Mouse (Mus musculus) erythroblast, adult 5-6 weeks (primary cell): ENCODE results near the gene Zfp142. TPM values are rescaled to one million over a fixed set of nuclear protein-coding genes. Genes with fewer than 3 reads are reported as not detected.

Source experiments
- ATAC-seq: replicated peaks from 2 replicates; pipeline ENCODE4 v1.8.0; 2016; ENCODE audit warnings: moderate number of reproducible peaks, mild to moderate bottlenecking, moderate TSS enrichment, inconsistent platforms; ENCODE audit not compliant: poor library complexity, low FRiP score, severe bottlenecking
- total RNA-seq, 2 experiments: library from RNA; stranded (forward) in 1 of 2; stranded (reverse) in 1 of 2; fragments of 150-400 nt in 1 of 2; fragments of 200-764, 138-1000 nt in 1 of 2; gene quantifications; 2 replicates each; pipeline versions ENCODE4 v1.2.3 to v1.2.4; 2015 to 2017; ENCODE audit warnings: low replicate concordance in 2 of 2

The Zfp142 gene
- total RNA-seq, 2 experiments from 2014 or later, result 2.8 to 4.6 TPM

GRCm38 (mm10) chr1:74524746-74525145 lies 63.3 kb downstream of the Zfp142 start:
- no peak for ATAC-seq

- ATAC-seq, result no peak
These were observed 68.2 kb downstream of the Zfp142 start for GRCm38 (mm10) chr1:74519875-74520274.

Other genes starting within 250 kb of the Zfp142 start
- gene Catip, start 226.1 kb downstream of the Zfp142 start, total RNA-seq (2015; ENCODE audit: low replicate concordance), result not detected in 2 replicates
- not detected in 2 replicates for gene Catip, start 226.1 kb downstream of the Zfp142 start, total RNA-seq (2017; ENCODE audit: low replicate concordance)
- gene Slc11a1, start 213.1 kb downstream of the Zfp142 start, total RNA-seq (2015; ENCODE audit: low replicate concordance), result 20.2 and 37.0 TPM in 2 replicates
- gene Slc11a1, start 213.1 kb downstream of the Zfp142 start, total RNA-seq (2017; ENCODE audit: low replicate concordance), result 3.0 and 12.7 TPM in 2 replicates
- 30.7 and 40.5 TPM in 2 replicates for gene Ctdsp1, start 196.7 kb downstream of the Zfp142 start, total RNA-seq (2015; ENCODE audit: low replicate concordance)
- 10.5 and 22.8 TPM in 2 replicates for gene Ctdsp1, start 196.7 kb downstream of the Zfp142 start, total RNA-seq (2017; ENCODE audit: low replicate concordance)
- gene Vil1, start 178.9 kb downstream of the Zfp142 start, total RNA-seq (2015; ENCODE audit: low replicate concordance), result not detected in 2 replicates
- gene Vil1, start 178.9 kb downstream of the Zfp142 start, total RNA-seq (2017; ENCODE audit: low replicate concordance), result not detected in 2 replicates
- 12.1 and 15.4 TPM in 2 replicates for gene Cnot9, start 82.2 kb downstream of the Zfp142 start, total RNA-seq (2015; ENCODE audit: low replicate concordance)
- 15.9 and 28.2 TPM in 2 replicates for gene Cnot9, start 82.2 kb downstream of the Zfp142 start, total RNA-seq (2017; ENCODE audit: low replicate concordance)
- not detected in 2 replicates for gene Plcd4, start 45.4 kb downstream of the Zfp142 start, total RNA-seq (2015; ENCODE audit: low replicate concordance)
- gene Plcd4, start 45.4 kb downstream of the Zfp142 start, total RNA-seq (2017; ENCODE audit: low replicate concordance), result 1.4 TPM in 1 of 2 replicates, not detected in the other
- 7.1 and 9.8 TPM in 2 replicates for gene Usp37, start 44.0 kb downstream of the Zfp142 start, total RNA-seq (2015; ENCODE audit: low replicate concordance)
- 12.4 and 28.7 TPM in 2 replicates for gene Usp37, start 44.0 kb downstream of the Zfp142 start, total RNA-seq (2017; ENCODE audit: low replicate concordance)
- 0.77 and 1.5 TPM in 2 replicates for gene Bcs1l, start within 50 bp of the Zfp142 start, total RNA-seq (2015; ENCODE audit: low replicate concordance)
- gene Bcs1l, start within 50 bp of the Zfp142 start, total RNA-seq (2017; ENCODE audit: low replicate concordance), result 0.51 and 2.4 TPM in 2 replicates
- 4.4 and 8.4 TPM in 2 replicates for gene Rnf25, start 13.2 kb upstream of the Zfp142 start, total RNA-seq (2015; ENCODE audit: low replicate concordance)
- gene Rnf25, start 13.2 kb upstream of the Zfp142 start, total RNA-seq (2017; ENCODE audit: low replicate concordance), result 3.5 and 18.1 TPM in 2 replicates
- not detected in 2 replicates for gene Stk36, start 13.2 kb upstream of the Zfp142 start, total RNA-seq (2015; ENCODE audit: low replicate concordance)
- 0.42 TPM in 1 of 2 replicates, not detected in the other for gene Stk36, start 13.2 kb upstream of the Zfp142 start, total RNA-seq (2017; ENCODE audit: low replicate concordance)
- gene Ttll4, start 73.5 kb upstream of the Zfp142 start, total RNA-seq (2015; ENCODE audit: low replicate concordance), result 0.77 and 3.1 TPM in 2 replicates
- 10.3 and 13.7 TPM in 2 replicates for gene Ttll4, start 73.5 kb upstream of the Zfp142 start, total RNA-seq (2017; ENCODE audit: low replicate concordance)
- gene Cyp27a1, start 125.3 kb upstream of the Zfp142 start, total RNA-seq (2015; ENCODE audit: low replicate concordance), result 10.0 and 16.7 TPM in 2 replicates
- gene Cyp27a1, start 125.3 kb upstream of the Zfp142 start, total RNA-seq (2017; ENCODE audit: low replicate concordance), result 5.1 and 6.7 TPM in 2 replicates
- not detected in 2 replicates for gene Prkag3, start 161.0 kb upstream of the Zfp142 start, total RNA-seq (2015; ENCODE audit: low replicate concordance)
- 0.14 TPM in 1 of 2 replicates, not detected in the other for gene Prkag3, start 161.0 kb upstream of the Zfp142 start, total RNA-seq (2017; ENCODE audit: low replicate concordance)
- not detected in 2 replicates for gene Wnt6, start 183.6 kb upstream of the Zfp142 start, total RNA-seq (2015; ENCODE audit: low replicate concordance)
- not detected in 2 replicates for gene Wnt6, start 183.6 kb upstream of the Zfp142 start, total RNA-seq (2017; ENCODE audit: low replicate concordance)
- not detected in 2 replicates for gene Wnt10a, start 203.3 kb upstream of the Zfp142 start, total RNA-seq (2015; ENCODE audit: low replicate concordance)
- not detected in 2 replicates for gene Wnt10a, start 203.3 kb upstream of the Zfp142 start, total RNA-seq (2017; ENCODE audit: low replicate concordance)